ENCODE assay signal across 17 mouse cellular contexts in genomic region chr14:21194336-21194735, GRCm38 (mm10).
DNase-seq lines count a peak whose midpoint lies in the region; ATAC-seq and TF ChIP-seq lines count a peak whose summit lies in the region.
"Had no signal": no experiment of that assay in that cellular context is flagged by ENCODE, and none has a peak within 500 bp of the region (broad histone marks: within the 10 kb centered on the region; RNA-seq: fewer than 3 reads in every experiment).

No protein-coding gene starts in this region.

- H3K4me2 ChIP-seq in hindbrain, embryonic 14.5 days (replicated peaks) = no peak overlapping the region
- no peak overlapping the region for H3K4me2 ChIP-seq in hindbrain, embryonic 13.5 days
- H3K4me2 ChIP-seq in stomach, embryonic 14.5 days (replicated peaks; ENCODE audit: low read depth, low read length) = 0 out of 2 replicates have a peak overlapping the region, but pooled peaks have one; percentile 12
- H3K4me2 ChIP-seq in stomach, postnatal 0 days (replicated peaks; ENCODE audit: low read depth) = no peak overlapping the region

- no peaks in the 10 kb centered on the region for H3K9me3 ChIP-seq in hindbrain, embryonic 14.5 days (ENCODE audit: control insufficient read depth, low read length)
- H3K9me3 ChIP-seq in hindbrain, embryonic 13.5 days = no peaks in the 10 kb centered on the region
- H3K9me3 ChIP-seq in stomach, embryonic 14.5 days (ENCODE audit: control insufficient read depth, low read depth, low read length) = no peaks in the 10 kb centered on the region
- no peaks in the 10 kb centered on the region for H3K9me3 ChIP-seq in stomach, postnatal 0 days (ENCODE audit: control insufficient read depth, low read length)

- no peak for ATAC-seq in hindbrain, embryonic 14.5 days (ENCODE audit: low FRiP score)
- no peak for ATAC-seq in hindbrain, embryonic 13.5 days (ENCODE audit: low FRiP score)
- no peak; the same call in 1 of the 2 replicates for ATAC-seq in stomach, embryonic 14.5 days (ENCODE audit: insufficient number of reproducible peaks, insufficient read depth, low FRiP score, low read depth)
- ATAC-seq in stomach, postnatal 0 days (ENCODE audit: low FRiP score, low TSS enrichment) = no peak
- peak; percentile 60 to 76 for ATAC-seq in hematopoietic stem cell, adult 5-6 weeks (replicated peaks in 1 of 2; ENCODE audit: insufficient read depth in 1 of 2, low FRiP score in 2 of 2, low TSS enrichment in 1 of 2, low read depth in 1 of 2, poor library complexity in 2 of 2, severe bottlenecking in 2 of 2)

- H3K4me3 ChIP-seq in hindbrain, embryonic 14.5 days (replicated peaks; ENCODE audit: low read length) = no peak overlapping the region
- H3K4me3 ChIP-seq in hindbrain, embryonic 13.5 days = no peak overlapping the region
- no peak overlapping the region for H3K4me3 ChIP-seq in stomach, embryonic 14.5 days (ENCODE audit: low read depth, low read length)
- H3K4me3 ChIP-seq in stomach, postnatal 0 days (ENCODE audit: low read depth, low read length) = no peak overlapping the region
- H3K4me3 ChIP-seq: myocyte had no signal

- 0 out of 2 replicates have a peak overlapping the region, but pooled peaks have one; percentile 5 for H3K27ac ChIP-seq in hindbrain, embryonic 14.5 days
- H3K27ac ChIP-seq in hindbrain, embryonic 13.5 days = no peak overlapping the region
- peak overlapping the region; percentile 53; the same call in 1 of the 2 replicates for H3K27ac ChIP-seq in stomach, embryonic 14.5 days (ENCODE audit: low read length)
- H3K27ac ChIP-seq in stomach, postnatal 0 days (replicated peaks) = no peak overlapping the region

- TF ChIP-seq EP300 in stomach, postnatal 0 days (optimal IDR thresholded peaks at IDR 0.05) = no peak

- 60% methylated on average over 6 of the region's 6 CpGs for WGBS in hindbrain, embryonic 14.5 days
- 70% methylated on average over 6 of the region's 6 CpGs for WGBS in hindbrain, embryonic 13.5 days
- WGBS in stomach, embryonic 14.5 days = 53% methylated on average over 6 of the region's 6 CpGs
- 33% methylated on average over 6 of the region's 6 CpGs for WGBS in stomach, postnatal 0 days

- H3K9ac ChIP-seq in hindbrain, embryonic 14.5 days = no peak overlapping the region
- no peak overlapping the region for H3K9ac ChIP-seq in hindbrain, embryonic 13.5 days
- H3K9ac ChIP-seq in stomach, embryonic 14.5 days (replicated peaks; ENCODE audit: low read depth, low read length) = no peak overlapping the region
- no peak overlapping the region for H3K9ac ChIP-seq in stomach, postnatal 0 days (ENCODE audit: low read length)

- TF ChIP-seq CTCF in stomach, postnatal 0 days (IDR thresholded peaks at IDR 0.05; ENCODE audit: low read depth) = no peak

- peaks cover 5% of the 10 kb centered on the region; the same call in 1 of the 2 replicates for H3K4me1 ChIP-seq in hindbrain, embryonic 14.5 days (replicated peaks; ENCODE audit: control insufficient read depth, insufficient read depth, low read length)
- H3K4me1 ChIP-seq in hindbrain, embryonic 13.5 days (replicated peaks) = peaks cover 7% of the 10 kb centered on the region
- H3K4me1 ChIP-seq in stomach, embryonic 14.5 days (ENCODE audit: control insufficient read depth, insufficient read depth, low read length) = 0 out of 2 replicates have a peak, but pooled peaks cover 6% of the 10 kb centered on the region
- H3K4me1 ChIP-seq in stomach, postnatal 0 days (replicated peaks; ENCODE audit: control insufficient read depth, insufficient read depth) = no peaks in the 10 kb centered on the region

- no peak for DNase-seq in hindbrain, embryonic 14.5 days (ENCODE audit: low spot score)
- DNase-seq in stomach, postnatal 0 days (ENCODE audit: low spot score) = no peak
- DNase-seq in splenic B cell, adult 2 months (ENCODE audit: low read depth, low spot score) = peak; percentile 50
- no peak for DNase-seq in T-cell, adult 2 months (ENCODE audit: low spot score)
- DNase-seq in heart, adult 9 months (ENCODE audit: low spot score in 2 of 2) = no peak
- DNase-seq: adrenal gland, postnatal 36 days; cerebellum, adult 11 months; heart, adult 18-20 months; heart, postnatal 14 days; kidney, adult 18-20 months; kidney, postnatal 4 days; layer of hippocampus, postnatal 36 days; right cerebral cortex, adult 18-20 months had no signal

- H3K36me3 ChIP-seq in hindbrain, embryonic 14.5 days (replicated peaks; ENCODE audit: control insufficient read depth, insufficient read depth) = no peaks in the 10 kb centered on the region
- H3K36me3 ChIP-seq in hindbrain, embryonic 13.5 days = no peaks in the 10 kb centered on the region
- H3K36me3 ChIP-seq in stomach, embryonic 14.5 days (ENCODE audit: control insufficient read depth, insufficient read depth, low read length) = no peaks in the 10 kb centered on the region
- H3K36me3 ChIP-seq in stomach, postnatal 0 days (ENCODE audit: control insufficient read depth, insufficient read depth, low read length) = no peaks in the 10 kb centered on the region
- H3K36me3 ChIP-seq in splenic B cell, adult 2 months (ENCODE audit: control insufficient read depth, insufficient read depth, low read length, poor library complexity, severe bottlenecking) = no peaks in the 10 kb centered on the region

- H3K27me3 ChIP-seq in hindbrain, embryonic 14.5 days (ENCODE audit: control insufficient read depth, insufficient read depth, low read length) = no peaks in the 10 kb centered on the region
- H3K27me3 ChIP-seq in hindbrain, embryonic 13.5 days = no peaks in the 10 kb centered on the region
- H3K27me3 ChIP-seq in stomach, embryonic 14.5 days (ENCODE audit: control insufficient read depth, insufficient read depth, low read length) = no peaks in the 10 kb centered on the region
- no peaks in the 10 kb centered on the region for H3K27me3 ChIP-seq in stomach, postnatal 0 days (ENCODE audit: control insufficient read depth, insufficient read depth, low read length)
- no peaks in the 10 kb centered on the region for H3K27me3 ChIP-seq in splenic B cell, adult 2 months (ENCODE audit: control insufficient read depth, insufficient read depth, low read length, poor library complexity, severe bottlenecking)

Comparison
In these comparisons a context has a peak if more than half of its experiments do, and no peak if none do; other contexts are left out.
1. H3K27ac ChIP-seq: peak in hindbrain, embryonic 14.5 days (single experiment) and stomach, embryonic 14.5 days (single experiment); none in hindbrain, embryonic 13.5 days (single experiment) and stomach, postnatal 0 days (single experiment).
2. ATAC-seq: peak in hematopoietic stem cell, adult 5-6 weeks (2 of 2); none in hindbrain, embryonic 14.5 days (single experiment), hindbrain, embryonic 13.5 days (single experiment), stomach, embryonic 14.5 days (single experiment) and stomach, postnatal 0 days (single experiment).